Mouse (Mus musculus) lung, postnatal 0 days (tissue): Measurements from ENCODE around the gene Uqcc3.

Experiments
- CTCF ChIP-seq: IDR thresholded peaks from 2 replicates; pipeline ENCODE4 v1.5.1; 2016; ENCODE audit warnings: antibody characterized with exemption, mild to moderate bottlenecking
- EP300 ChIP-seq: IDR thresholded peaks from 2 replicates; pipeline ENCODE4 v1.6.1; 2016; ENCODE audit warnings: antibody characterized with exemption, mild to moderate bottlenecking, control low read depth

DNA sequence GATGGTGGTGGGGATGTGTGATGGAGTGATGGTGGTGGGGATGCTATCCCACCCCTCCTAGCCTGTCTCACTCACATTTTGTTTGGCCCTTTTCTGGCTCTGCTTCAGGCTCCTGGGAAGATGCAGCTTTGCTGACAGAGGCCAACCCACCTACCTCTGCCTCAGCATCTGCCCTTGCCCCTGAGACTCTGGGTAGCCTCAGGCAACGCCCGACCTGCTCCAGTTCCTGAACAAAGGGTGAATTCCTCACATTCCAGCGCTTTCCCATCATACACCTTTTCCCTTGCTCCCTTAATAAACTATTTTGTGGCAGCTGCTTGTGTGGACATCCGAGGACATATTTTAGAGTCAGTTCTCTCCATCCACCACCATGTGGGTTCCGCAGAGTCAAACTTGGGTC is 32.4 kb downstream of the Uqcc3 start:
- TF ChIP-seq EP300: no peak
- no peak for TF ChIP-seq CTCF
